Mouse (Mus musculus): ENCODE measurements around the gene Podn.

DNA sequence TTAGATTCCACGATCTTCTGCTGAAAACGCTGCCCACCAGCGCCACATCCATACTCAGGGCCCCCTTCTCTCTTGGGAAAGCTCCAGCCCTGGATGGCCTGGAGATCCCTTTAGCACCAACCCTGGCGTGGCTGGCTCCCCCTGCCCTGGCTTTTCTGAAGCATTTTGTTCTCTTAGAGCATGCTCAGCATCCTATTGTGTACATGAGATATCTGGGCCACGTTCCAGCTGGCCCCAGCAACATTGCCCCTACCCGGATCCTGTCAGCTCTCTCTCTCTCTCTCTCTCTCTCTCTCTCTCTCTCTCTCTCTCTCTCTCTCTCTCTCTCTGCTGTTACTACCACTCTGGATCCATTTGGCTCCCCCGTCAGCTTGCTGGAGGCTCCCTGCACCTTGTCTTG, 90.9 kb downstream of the Podn start:
- no peak for TF ChIP-seq POLR2A (IDR thresholded peaks at IDR 0.05; ENCODE audit: borderline replicate concordance, insufficient read depth, low read length)
- TF ChIP-seq CTCF (IDR thresholded peaks at IDR 0.05; ENCODE audit: borderline replicate concordance, insufficient read depth, low read depth, low read length): no peak

All from cerebellum, adult 2 months (tissue).